Mouse (Mus musculus) lung, embryonic 14.5 days (tissue): ENCODE measurements at regions not wholly inside any gene's neighbourhood (a gene's known extent, or its start where the extent isn't known, plus 50 kb on each side); places are given as distances from the start of the nearest gene placed in this dataset.

Experiments used
- ATAC-seq: fragments of 200-750 bp; cut with Nextera tagmentation; 2 replicates; pipeline ENCODE4 v1.8.0; 2017; ENCODE audit warnings: mild to moderate bottlenecking, moderate TSS enrichment, moderate library complexity; ENCODE audit not compliant: insufficient read depth
- DNase-seq: peaks from one replicate; pipeline ENCODE4 v3.0.0-alpha.2; 2015
- H3K27ac ChIP-seq: fragments of 300-500 bp; sonication (generic); 2 replicates; pipeline ENCODE4 v1.5.1; 2014; ENCODE audit warnings: low read depth, mild to moderate bottlenecking, moderate library complexity
- H3K27me3 ChIP-seq: fragments of 300-500 bp; sonication (generic); 2 replicates; pipeline ENCODE4 v1.6.1; 2014; ENCODE audit warnings: low read length, control low read depth; ENCODE audit not compliant: insufficient read depth
- H3K36me3 ChIP-seq: fragments of 300-500 bp; sonication (generic); 2 replicates; pipeline ENCODE4 v1.6.1; 2014; ENCODE audit warnings: control low read depth; ENCODE audit not compliant: insufficient read depth
- H3K4me1 ChIP-seq: fragments of 300-500 bp; sonication (generic); 2 replicates; pipeline ENCODE4 v1.6.1; 2014; ENCODE audit warnings: antibody characterized with exemption, control low read depth; ENCODE audit not compliant: insufficient read depth
- H3K4me2 ChIP-seq: fragments of 300-500 bp; sonication (generic); 2 replicates; pipeline ENCODE4 v1.6.1; 2014; ENCODE audit warnings: mild to moderate bottlenecking
- H3K4me3 ChIP-seq: fragments of 300-500 bp; sonication (generic); 2 replicates; pipeline ENCODE4 v1.5.1; 2014; ENCODE audit warnings: low read depth, low read length
- H3K9ac ChIP-seq: fragments of 300-500 bp; sonication (generic); 2 replicates; pipeline ENCODE4 v1.6.1; 2014
- H3K9me3 ChIP-seq: fragments of 300-500 bp; sonication (generic); 2 replicates; pipeline ENCODE4 v1.6.1; 2016; ENCODE audit warnings: low read depth, low read length, control low read depth
- CTCF ChIP-seq: IDR thresholded peaks from 2 replicates; pipeline ENCODE4 v1.5.1; 2016; ENCODE audit warnings: antibody characterized with exemption, low read depth
- WGBS: fragments of 180-500 bp; shearing (Covaris S2); extraction: QIAGEN DNeasy Blood & Tissue Kit; methylation state at CpG from one replicate; pipeline ENCODE4 v1.1.7; 2014; 5-methylcytosine and 5-hydroxymethylcytosine counted together

DNA sequence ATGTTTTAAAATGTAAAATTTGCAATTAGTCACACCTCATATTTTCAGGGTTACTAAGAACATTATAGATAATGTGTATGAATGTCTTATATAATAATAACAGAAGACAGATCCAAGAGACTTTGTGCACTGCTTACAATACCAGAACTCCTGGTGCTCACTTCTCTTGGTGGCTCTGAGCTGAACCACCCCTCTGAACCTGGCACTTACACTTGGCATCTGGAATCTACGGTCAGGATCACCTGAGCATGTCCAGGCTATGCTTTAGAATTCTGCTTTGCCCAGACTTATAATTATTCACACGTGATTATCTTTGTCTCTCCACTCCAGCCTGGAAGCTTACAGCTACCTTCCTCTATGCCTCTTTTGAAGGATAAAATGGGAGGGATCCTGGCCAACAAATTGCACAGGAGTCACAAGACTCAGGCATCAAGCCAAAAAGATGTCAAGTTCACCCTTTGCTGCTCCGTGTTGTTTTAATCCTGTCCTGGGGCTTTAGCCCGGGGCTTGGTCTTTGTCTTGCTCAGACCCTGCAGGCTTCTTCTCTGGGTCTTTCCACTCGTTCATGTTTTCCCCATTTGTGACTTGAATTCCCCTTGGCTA is 51.8 kb upstream of the Wdr72 start:
- ATAC-seq (no peak), DNase-seq (peak; percentile 20)
- no peak overlapping the region for H3K9ac ChIP-seq
- 40% methylated on average over 5 of the region's 5 CpGs for WGBS
- H3K36me3 ChIP-seq, result no peaks in the 10 kb centered on the region
- H3K4me2 ChIP-seq, result no peak overlapping the region
- no peaks in the 10 kb centered on the region for H3K9me3 ChIP-seq
- H3K4me1 ChIP-seq, result no peaks in the 10 kb centered on the region
- H3K4me3 ChIP-seq, result no peak overlapping the region
- no peak overlapping the region for H3K27ac ChIP-seq
- H3K27me3 ChIP-seq, result no peaks in the 10 kb centered on the region
- no peak for TF ChIP-seq CTCF
